Mouse (Mus musculus) limb, embryonic 12.5 days (tissue): ENCODE data around the gene Tardbp. TPM values are rescaled to one million over a fixed set of nuclear protein-coding genes. Genes with fewer than 3 reads are reported as not detected.

Experiments used
- ATAC-seq: fragments of 200-750 bp; cut with Nextera tagmentation; 2 replicates; pipeline ENCODE4 v1.8.0; 2017; ENCODE audit warnings: low read depth, moderate TSS enrichment; ENCODE audit not compliant: insufficient number of reproducible peaks, insufficient read depth, low FRiP score, low TSS enrichment
- H3K27ac ChIP-seq: fragments of 300-500 bp; sonication (generic); 2 replicates; pipeline ENCODE4 v1.5.1; 2016; ENCODE audit warnings: mild to moderate bottlenecking, moderate library complexity
- H3K27me3 ChIP-seq: fragments of 300-500 bp; sonication (generic); 2 replicates; pipeline ENCODE4 v1.6.1; 2016; ENCODE audit warnings: mild to moderate bottlenecking, moderate library complexity
- H3K36me3 ChIP-seq: fragments of 300-500 bp; sonication (generic); 2 replicates; pipeline ENCODE4 v1.6.1; 2016; ENCODE audit warnings: mild to moderate bottlenecking, moderate library complexity
- H3K4me1 ChIP-seq: fragments of 300-500 bp; sonication (generic); replicated peaks from 2 replicates; pipeline ENCODE4 v1.6.1; 2016
- H3K4me2 ChIP-seq: fragments of 300-500 bp; sonication (generic); 2 replicates; pipeline ENCODE4 v1.6.1; 2016; ENCODE audit warnings: mild to moderate bottlenecking, moderate library complexity
- H3K4me3 ChIP-seq: fragments of 300-500 bp; sonication (generic); replicated peaks from 2 replicates; pipeline ENCODE4 v1.5.1; 2016; ENCODE audit warnings: mild to moderate bottlenecking
- H3K9ac ChIP-seq: fragments of 300-500 bp; sonication (generic); replicated peaks from 2 replicates; pipeline ENCODE4 v1.6.1; 2016; ENCODE audit warnings: mild to moderate bottlenecking, moderate library complexity
- H3K9me3 ChIP-seq: fragments of 300-500 bp; sonication (generic); 2 replicates; pipeline ENCODE4 v1.6.1; 2016; ENCODE audit warnings: mild to moderate bottlenecking, moderate library complexity
- WGBS: fragments of 180-500 bp; shearing (Covaris S2); methylation state at CpG from one replicate; pipeline ENCODE4 v1.1.7; 2016; 5-methylcytosine and 5-hydroxymethylcytosine counted together
- polyA plus RNA-seq: library from polyadenylated mRNA; unstranded; fragments of >200 nt; fragmentation: Nextera tagmentation; extraction: Ambion mirVana; gene quantifications from 2 replicates; pipeline ENCODE4 v1.2.1, GENCODE M21; 2016

Gene Tardbp
- polyA plus RNA-seq, 1 experiment from 2014 or later, result 398 TPM

DNA sequence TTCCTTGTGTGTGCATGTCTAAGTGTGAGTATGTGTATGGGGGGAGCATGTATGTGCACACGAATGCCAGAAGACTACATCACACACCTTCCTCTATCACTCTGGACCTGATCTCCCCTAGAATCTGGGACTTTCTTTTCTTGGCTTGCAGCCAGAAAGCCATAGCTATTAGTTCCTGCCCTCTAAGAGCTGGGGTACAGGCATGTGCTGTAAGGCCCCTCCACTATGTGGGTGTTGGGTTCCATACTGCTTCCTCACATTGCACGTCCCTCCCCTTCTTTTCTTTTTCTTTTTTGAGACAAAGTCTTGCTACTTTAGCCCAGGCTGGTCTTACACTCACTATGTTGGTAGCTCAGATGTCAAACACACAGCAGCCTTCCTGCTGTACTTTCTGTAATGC is 8.5 kb upstream of the Tardbp start:
- Histone ChIP-seq H3K4me1 (no peaks in the 10 kb centered on the region), H3K27me3 (peaks cover 3% of the 10 kb centered on the region; the same call in 1 of the 2 replicates), H3K9me3 (no peaks in the 10 kb centered on the region), H3K4me3 (no peak overlapping the region), H3K36me3 (no peaks in the 10 kb centered on the region), H3K4me2 (no peak overlapping the region), H3K27ac (no peak overlapping the region), H3K9ac (no peak overlapping the region)
- no peak; the same call in 1 of the 2 replicates for ATAC-seq
- 71% methylated on average over 2 of the region's 2 CpGs for WGBS

GRCm38 (mm10) chr4:148633395-148634061 is 6.7 kb upstream of the Tardbp start:
- ATAC-seq, result no peak
- no peaks in the 10 kb centered on the region for H3K36me3 ChIP-seq
- H3K27ac ChIP-seq, result no peak overlapping the region
- H3K9ac ChIP-seq, result no peak overlapping the region
- no peak overlapping the region for H3K4me2 ChIP-seq
- 67% methylated on average over 2 of the region's 2 CpGs for WGBS
- no peaks in the 10 kb centered on the region for H3K4me1 ChIP-seq
- no peaks in the 10 kb centered on the region for H3K9me3 ChIP-seq
- H3K4me3 ChIP-seq, result no peak overlapping the region
- peaks cover 3% of the 10 kb centered on the region; the same call in 1 of the 2 replicates for H3K27me3 ChIP-seq

DNA sequence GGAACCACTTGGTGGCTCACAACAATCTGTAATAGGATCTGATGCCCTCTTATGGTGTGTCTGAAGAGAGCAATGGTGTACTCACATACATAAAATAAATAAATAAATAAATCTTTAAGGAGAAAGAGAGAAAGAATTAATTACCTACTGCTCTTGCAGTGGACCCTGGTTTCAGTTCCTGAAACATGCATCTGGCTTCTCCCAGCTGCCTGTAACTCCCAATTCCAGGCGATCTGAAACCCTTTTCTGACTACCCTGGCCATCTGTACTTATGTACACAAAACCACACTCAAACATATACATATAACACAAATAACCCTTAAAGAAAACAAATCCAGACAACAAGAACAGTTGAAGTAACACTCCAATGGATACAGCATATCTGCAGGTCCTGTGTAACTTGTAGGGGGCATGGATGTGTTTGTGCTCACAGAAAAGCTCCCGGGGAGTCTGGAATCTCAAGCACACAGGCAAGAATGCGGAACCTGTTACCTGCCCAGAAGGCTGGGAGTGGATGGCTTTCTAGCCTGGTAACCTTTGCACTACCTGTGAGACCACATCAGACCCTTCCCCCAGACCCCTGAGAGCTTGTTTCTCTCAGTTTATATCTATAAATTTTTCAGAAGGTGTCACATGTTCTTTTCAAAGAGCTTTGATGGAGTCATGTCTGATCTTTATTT is 5.3 kb upstream of the Tardbp start:
- no peaks in the 10 kb centered on the region for H3K36me3 ChIP-seq
- H3K9me3 ChIP-seq, result no peaks in the 10 kb centered on the region
- H3K4me3 ChIP-seq, result no peak overlapping the region
- no peak overlapping the region for H3K27ac ChIP-seq
- H3K9ac ChIP-seq, result no peak overlapping the region
- H3K4me1 ChIP-seq, result no peaks in the 10 kb centered on the region; the same call in 1 of the 2 replicates
- H3K4me2 ChIP-seq, result no peak overlapping the region
- no peaks in the 10 kb centered on the region for H3K27me3 ChIP-seq
- no peak for ATAC-seq
- WGBS, result 72% methylated on average over 3 of the region's 3 CpGs

DNA sequence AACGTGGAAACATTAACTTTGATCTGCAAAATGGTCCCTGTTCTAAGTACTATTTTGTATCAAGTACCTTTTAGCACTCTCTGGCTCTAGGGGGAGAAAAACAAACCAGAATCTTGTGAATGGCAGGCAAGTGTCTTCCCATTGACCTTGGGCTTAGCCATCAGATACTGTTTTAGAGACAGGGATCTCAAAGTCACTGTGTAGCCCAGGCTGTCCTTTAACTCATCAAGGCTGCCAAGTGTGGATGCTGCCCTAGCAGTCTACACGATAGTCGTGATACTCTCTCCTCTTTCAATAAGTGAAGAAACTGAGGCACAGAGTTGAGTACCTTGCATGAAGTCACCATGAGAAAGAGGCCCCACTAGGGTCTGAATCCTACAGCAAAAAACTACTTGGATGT is 427 bp upstream of the Tardbp start:
- Histone ChIP-seq H3K4me3 (peak overlapping the region; percentile 99), H3K36me3 (peaks cover 29% of the 10 kb centered on the region), H3K27ac (peak overlapping the region; percentile 98), H3K4me2 (peak overlapping the region; percentile 82), H3K27me3 (no peaks in the 10 kb centered on the region), H3K9ac (0 out of 2 replicates have a peak overlapping the region, but pooled peaks have one; percentile 34), H3K9me3 (no peaks in the 10 kb centered on the region), H3K4me1 (peaks cover 17% of the 10 kb centered on the region)
- WGBS, result 64% methylated on average over 3 of the region's 3 CpGs
- peak; percentile 8; the same call in 1 of the 2 replicates for ATAC-seq

DNA sequence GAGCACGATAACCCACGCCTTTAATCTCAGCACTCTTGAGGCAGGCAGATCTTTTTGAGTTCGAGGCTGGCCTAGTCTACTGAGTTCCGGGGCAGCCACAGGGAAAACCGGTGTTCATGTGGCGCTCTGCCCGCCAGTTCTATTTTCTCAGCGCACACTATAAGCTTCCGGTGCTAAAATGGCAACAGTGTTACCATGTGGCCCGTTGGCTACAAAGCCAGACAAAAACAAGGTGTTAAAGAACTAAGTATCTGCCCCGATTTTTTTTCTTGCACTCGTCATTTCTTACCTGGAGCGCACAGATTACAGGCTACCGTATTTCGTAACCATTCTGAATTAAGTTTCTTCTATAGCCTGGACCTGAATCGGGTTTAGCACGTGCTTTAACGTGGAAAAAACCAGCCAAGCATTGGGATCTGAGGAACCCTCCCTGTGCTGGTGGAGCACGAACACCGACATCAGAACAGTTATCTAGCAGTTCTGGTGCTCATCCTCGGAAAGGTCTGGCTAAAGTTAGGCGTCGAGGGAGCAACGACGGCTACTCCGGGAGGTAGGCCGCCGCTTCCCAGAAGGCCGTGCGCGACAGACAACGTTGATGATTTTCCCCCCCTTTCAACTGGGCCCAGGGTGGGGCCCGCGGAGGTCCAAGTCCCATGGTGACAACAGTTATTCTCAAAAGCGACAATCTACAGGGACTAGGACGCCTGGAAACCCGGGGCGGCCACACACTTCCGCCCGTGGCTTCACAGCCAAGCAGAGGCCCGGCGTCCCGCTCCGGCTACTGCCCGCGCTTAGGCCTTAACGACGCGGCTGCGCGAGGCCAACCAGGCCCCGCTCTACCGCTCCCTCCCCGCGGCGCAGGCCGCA is 830 bp downstream of the Tardbp start:
- H3K36me3 ChIP-seq, result peaks cover 42% of the 10 kb centered on the region
- peak overlapping the region; percentile 82 for H3K4me2 ChIP-seq
- no peaks in the 10 kb centered on the region for H3K9me3 ChIP-seq
- peak overlapping the region; percentile 98 for H3K27ac ChIP-seq
- H3K4me1 ChIP-seq, result peaks cover 17% of the 10 kb centered on the region
- WGBS, result under 1% methylated on average over 57 of the region's 57 CpGs
- no peaks in the 10 kb centered on the region for H3K27me3 ChIP-seq
- peak overlapping the region; percentile 99 for H3K4me3 ChIP-seq
- H3K9ac ChIP-seq, result peak overlapping the region; percentile 100
- ATAC-seq, result peak; percentile 45

- no peak for ATAC-seq
- H3K27ac ChIP-seq, result no peak overlapping the region
- H3K9ac ChIP-seq, result no peak overlapping the region
- no peaks in the 10 kb centered on the region for H3K27me3 ChIP-seq
- H3K4me2 ChIP-seq, result peak overlapping the region; percentile 82
- H3K4me3 ChIP-seq, result peak overlapping the region; percentile 99
- WGBS, result 88% methylated on average over 10 of the region's 10 CpGs
- H3K36me3 ChIP-seq, result peaks cover 50% of the 10 kb centered on the region
- H3K4me1 ChIP-seq, result peaks cover 17% of the 10 kb centered on the region
- H3K9me3 ChIP-seq, result no peaks in the 10 kb centered on the region
Measured at GRCm38 (mm10) chr4:148625010-148625409, 1.8 kb downstream of the Tardbp start.

DNA sequence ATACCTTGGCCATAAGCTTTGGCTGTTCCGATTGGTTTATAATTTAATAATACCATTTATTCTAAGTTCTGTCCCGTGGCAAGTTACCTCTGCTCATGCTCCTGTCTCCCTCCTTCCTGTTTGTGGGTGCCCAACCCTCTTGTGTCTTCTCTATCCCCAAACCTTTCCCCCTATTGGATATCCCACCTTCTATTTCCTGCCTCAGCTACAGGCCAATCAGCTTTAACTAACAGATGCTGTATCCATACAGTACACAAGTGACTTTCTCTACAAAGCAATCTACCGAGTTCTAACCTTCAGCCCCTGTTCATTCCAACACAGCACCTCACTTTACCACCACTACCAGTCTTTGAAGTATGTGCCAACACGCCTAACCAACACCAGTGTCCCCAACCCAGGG is 3.2 kb downstream of the Tardbp start:
- Histone ChIP-seq H3K27ac (no peak overlapping the region), H3K4me2 (peak overlapping the region; percentile 8; the same call in 1 of the 2 replicates), H3K9ac (no peak overlapping the region; the same call in 1 of the 2 replicates), H3K4me1 (peaks cover 17% of the 10 kb centered on the region), H3K4me3 (no peak overlapping the region), H3K9me3 (no peaks in the 10 kb centered on the region), H3K27me3 (no peaks in the 10 kb centered on the region), H3K36me3 (peaks cover 65% of the 10 kb centered on the region)
- no peak for ATAC-seq
- WGBS, result 89% methylated on average over 4 of the region's 4 CpGs

DNA sequence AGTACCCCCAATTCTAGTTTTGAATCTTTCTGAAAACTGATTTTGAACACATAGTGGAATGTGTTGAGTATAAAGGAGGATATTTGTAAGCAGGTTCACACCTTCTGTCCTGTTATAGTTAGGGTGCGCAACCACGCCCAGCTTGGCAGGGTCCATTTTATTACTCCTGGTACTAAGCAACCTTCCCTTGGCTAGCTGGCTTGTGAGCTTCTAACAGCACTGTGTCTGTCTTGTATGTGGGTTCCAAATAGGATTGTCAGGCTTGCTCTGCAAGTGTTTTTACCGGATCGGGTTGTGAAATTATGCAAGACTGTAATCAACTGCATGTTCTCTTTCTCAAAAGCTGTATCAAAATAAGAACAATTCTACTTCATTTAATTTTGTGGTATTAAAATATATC is 4.3 kb downstream of the Tardbp start:
- 93% methylated on average over 4 of the region's 4 CpGs for WGBS
- Histone ChIP-seq H3K27ac (no peak overlapping the region), H3K9me3 (no peaks in the 10 kb centered on the region), H3K36me3 (peaks cover 72% of the 10 kb centered on the region), H3K4me2 (no peak overlapping the region), H3K4me3 (no peak overlapping the region), H3K9ac (no peak overlapping the region), H3K4me1 (peaks cover 17% of the 10 kb centered on the region), H3K27me3 (no peaks in the 10 kb centered on the region)
- no peak for ATAC-seq

GRCm38 (mm10) chr4:148620718-148621117 is 6.1 kb downstream of the Tardbp start:
- Histone ChIP-seq H3K36me3 (peaks cover 89% of the 10 kb centered on the region), H3K4me2 (no peak overlapping the region), H3K27ac (no peak overlapping the region), H3K4me3 (no peak overlapping the region), H3K9ac (no peak overlapping the region), H3K9me3 (no peaks in the 10 kb centered on the region), H3K27me3 (no peaks in the 10 kb centered on the region), H3K4me1 (peaks cover 17% of the 10 kb centered on the region)
- WGBS, result 92% methylated on average over 1 of the region's 1 CpGs
- ATAC-seq, result no peak

DNA sequence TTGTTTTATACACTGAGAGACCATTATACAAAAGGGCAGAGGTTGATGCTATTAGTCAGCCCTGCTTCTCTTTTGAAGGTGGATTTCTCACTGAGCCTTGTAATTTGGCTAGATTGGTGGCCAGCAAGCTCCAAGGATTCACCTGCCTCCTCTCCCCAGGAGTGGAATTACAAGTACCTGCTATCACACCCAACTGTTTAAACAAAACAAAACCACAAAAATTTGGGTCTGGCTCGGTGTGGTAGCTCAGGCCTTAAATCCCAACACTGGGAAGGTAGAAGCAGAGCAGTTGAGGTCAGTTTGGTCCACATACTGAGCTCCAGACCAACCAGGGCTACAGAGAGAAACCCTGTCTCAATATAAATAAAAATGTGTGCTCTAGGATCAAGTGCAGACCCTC is 7.0 kb downstream of the Tardbp start:
- peaks cover 94% of the 10 kb centered on the region for H3K36me3 ChIP-seq

GRCm38 (mm10) chr4:148613738-148614137 is 13.1 kb downstream of the Tardbp start:
- H3K4me1 ChIP-seq, result 0 out of 2 replicates have a peak, but pooled peaks cover 3% of the 10 kb centered on the region
- H3K4me3 ChIP-seq, result no peak overlapping the region
- H3K27me3 ChIP-seq, result no peaks in the 10 kb centered on the region
- 85% methylated on average over 9 of the region's 9 CpGs for WGBS
- peaks cover 83% of the 10 kb centered on the region for H3K36me3 ChIP-seq
- H3K9ac ChIP-seq, result no peak overlapping the region
- ATAC-seq, result no peak
- H3K9me3 ChIP-seq, result no peaks in the 10 kb centered on the region
- H3K4me2 ChIP-seq, result no peak overlapping the region
- H3K27ac ChIP-seq, result no peak overlapping the region

More for the DNA sequence above, 7.0 kb downstream of the Tardbp start:
- H3K4me1 ChIP-seq, result peaks cover 11% of the 10 kb centered on the region
- H3K4me3 ChIP-seq, result no peak overlapping the region
- WGBS, result 69% methylated on average over 1 of the region's 1 CpGs
- no peaks in the 10 kb centered on the region for H3K27me3 ChIP-seq
- H3K27ac ChIP-seq, result no peak overlapping the region
- no peak for ATAC-seq
- H3K9ac ChIP-seq, result no peak overlapping the region
- H3K4me2 ChIP-seq, result no peak overlapping the region
- no peaks in the 10 kb centered on the region for H3K9me3 ChIP-seq
